Mouse (Mus musculus): Measurements from ENCODE around the gene Gng3.

DNA sequence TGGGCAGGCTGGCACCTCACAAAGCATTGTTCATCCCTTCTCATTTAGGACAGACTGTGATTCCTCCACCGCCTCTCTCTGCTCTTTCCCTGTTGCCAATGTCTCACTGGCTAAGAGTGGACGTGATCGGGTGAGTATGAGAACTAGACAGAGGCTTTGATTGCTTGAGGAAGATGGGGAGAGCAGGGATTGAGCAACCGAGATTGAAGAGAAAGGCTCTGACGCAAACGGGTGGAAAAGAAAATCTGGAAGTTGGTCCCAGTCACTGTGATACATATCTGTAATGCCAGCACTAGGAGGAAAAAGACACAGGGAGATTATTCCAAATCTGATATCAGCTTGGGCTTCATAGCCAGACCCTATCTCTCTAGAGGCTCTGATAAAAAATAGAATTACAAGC, 4.0 kb upstream of the Gng3 start:
- no peak for TF ChIP-seq CTCF (conservative IDR thresholded peaks at IDR 0.05; ENCODE audit: insufficient read depth, insufficient read length, low read depth, low read length)
- TF ChIP-seq POLR2A (IDR thresholded peaks at IDR 0.05; ENCODE audit: low read depth, low read length), result no peak

Data from kidney, adult 2 months (tissue).